Mouse (Mus musculus): ENCODE data around the gene Myom1. TPM values are rescaled to one million over a fixed set of nuclear protein-coding genes. Genes with fewer than 3 reads are reported as not detected.

The Myom1 gene
- polyA plus RNA-seq, 1 experiment from 2014 or later: 3.9 TPM

DNA sequence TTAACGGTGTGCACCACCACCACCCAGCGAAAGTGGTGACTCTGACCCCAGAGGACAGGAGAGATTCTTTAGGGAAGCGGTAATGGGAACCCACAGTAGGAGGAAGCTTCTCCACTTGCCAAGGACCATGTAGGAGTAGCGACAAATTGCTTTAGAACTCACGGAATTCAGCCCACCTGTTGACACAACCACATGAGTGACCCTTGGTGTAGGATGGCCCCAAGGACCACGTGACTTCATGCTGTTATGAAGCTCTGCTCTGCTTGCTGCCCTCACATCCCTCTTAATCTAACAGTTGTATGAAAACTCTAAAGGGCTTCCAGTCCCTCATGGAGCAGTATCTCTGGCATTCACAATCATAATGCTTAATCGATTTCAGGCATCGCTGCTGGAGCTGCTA is 46.9 kb downstream of the Myom1 start:
- 68% methylated on average over 8 of the region's 8 CpGs for WGBS (ENCODE audit: insufficient replicate concordance)
- no peaks in the 10 kb centered on the region for H3K27me3 ChIP-seq (replicated peaks)
- H3K4me3 ChIP-seq: no peak overlapping the region
- H3K4me1 ChIP-seq: no peaks in the 10 kb centered on the region
- H3K36me3 ChIP-seq: no peaks in the 10 kb centered on the region
- ATAC-seq: no peak
- no peaks in the 10 kb centered on the region for H3K9me3 ChIP-seq (replicated peaks)
- no peak overlapping the region for H3K27ac ChIP-seq
- no peak overlapping the region for H3K4me2 ChIP-seq
- no peak overlapping the region for H3K9ac ChIP-seq

DNA sequence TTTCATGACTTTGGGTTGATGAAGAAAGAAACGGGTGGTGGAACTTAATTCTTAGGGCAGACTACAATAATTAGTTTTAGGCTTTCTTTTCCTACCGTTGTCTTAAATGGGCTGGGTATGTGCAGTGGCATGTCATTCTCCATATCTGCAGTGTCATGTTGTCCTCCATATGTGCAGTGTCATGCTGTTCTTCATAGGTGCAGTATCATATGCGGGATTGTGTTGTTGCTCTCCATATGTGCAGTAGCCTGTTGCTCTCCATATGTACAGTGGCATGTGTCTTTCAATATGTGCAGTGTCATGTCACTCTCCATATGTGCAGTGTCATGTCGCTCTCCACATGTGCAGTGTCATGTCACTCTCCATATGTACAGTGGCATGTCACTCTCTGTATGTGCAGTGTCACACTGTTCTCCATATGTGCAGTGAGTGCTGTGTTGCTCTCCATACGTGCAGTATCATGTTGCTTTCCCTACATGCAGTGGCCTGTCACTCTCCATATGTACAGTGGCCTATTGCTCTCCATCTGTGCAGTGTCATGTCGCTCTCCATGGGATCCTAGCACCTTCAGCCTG is 50.8 kb downstream of the Myom1 start:
- no peak overlapping the region for H3K9ac ChIP-seq
- no peak overlapping the region for H3K27ac ChIP-seq
- WGBS (ENCODE audit: insufficient replicate concordance): 73% methylated on average over 6 of the region's 6 CpGs
- peak; percentile 69 for ATAC-seq
- H3K36me3 ChIP-seq: no peaks in the 10 kb centered on the region
- no peak overlapping the region for H3K4me3 ChIP-seq
- H3K9me3 ChIP-seq (replicated peaks): no peaks in the 10 kb centered on the region
- no peaks in the 10 kb centered on the region for H3K27me3 ChIP-seq (replicated peaks)
- peaks cover 9% of the 10 kb centered on the region for H3K4me1 ChIP-seq
- H3K4me2 ChIP-seq: no peak overlapping the region

DNA sequence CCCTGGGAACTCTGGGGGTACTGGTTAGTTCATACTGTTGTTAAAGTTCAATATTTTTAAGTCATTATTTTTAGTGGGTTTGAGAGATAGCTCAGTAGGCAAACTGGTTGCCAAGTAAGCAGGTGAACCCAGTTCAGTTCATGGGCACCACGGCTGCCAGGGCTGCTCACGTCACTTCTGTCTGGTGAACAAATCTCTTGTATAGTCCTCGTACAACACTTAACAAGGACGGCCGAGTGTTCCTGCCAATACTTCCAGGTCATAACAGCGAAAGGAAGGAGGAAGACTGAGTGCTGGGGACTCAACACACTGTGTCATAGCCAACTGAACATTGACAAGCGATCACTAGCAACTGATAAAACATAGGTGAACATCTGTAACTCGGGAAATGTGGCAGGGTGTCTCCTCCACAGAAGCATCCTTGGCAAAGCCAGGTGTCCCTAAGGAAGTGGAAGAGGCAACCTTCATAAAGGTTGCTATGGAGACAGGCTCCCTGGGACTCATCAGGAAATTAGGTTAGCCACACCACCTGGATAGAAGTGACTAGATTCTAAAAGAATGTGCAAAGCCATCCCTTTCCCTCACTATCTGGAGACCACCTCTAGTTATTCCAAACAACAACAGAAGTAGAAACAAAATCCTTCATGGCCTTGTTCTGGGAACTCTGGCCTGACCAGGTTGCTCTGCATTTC is 52.9 kb downstream of the Myom1 start:
- H3K9me3 ChIP-seq (replicated peaks): no peaks in the 10 kb centered on the region
- peaks cover 9% of the 10 kb centered on the region for H3K4me1 ChIP-seq
- H3K4me3 ChIP-seq: no peak overlapping the region
- no peaks in the 10 kb centered on the region for H3K36me3 ChIP-seq
- H3K27ac ChIP-seq: no peak overlapping the region
- no peaks in the 10 kb centered on the region for H3K27me3 ChIP-seq (replicated peaks)
- WGBS (ENCODE audit: insufficient replicate concordance): 80% methylated on average over 8 of the region's 8 CpGs
- H3K9ac ChIP-seq: no peak overlapping the region
- no peak for ATAC-seq
- no peak overlapping the region for H3K4me2 ChIP-seq

GRCm38 (mm10) chr17:71056405-71056804 is 54.0 kb downstream of the Myom1 start:
- H3K4me2 ChIP-seq: no peak overlapping the region
- H3K27ac ChIP-seq: no peak overlapping the region
- H3K36me3 ChIP-seq: no peaks in the 10 kb centered on the region
- WGBS (ENCODE audit: insufficient replicate concordance): 18% methylated on average over 7 of the region's 7 CpGs
- peaks cover 9% of the 10 kb centered on the region for H3K4me1 ChIP-seq
- ATAC-seq: peak; percentile 45; the same call in 1 of the 2 replicates
- H3K4me3 ChIP-seq: no peak overlapping the region
- 0 out of 2 replicates have a peak, but pooled peaks cover 3% of the 10 kb centered on the region for H3K27me3 ChIP-seq (replicated peaks)
- H3K9ac ChIP-seq: no peak overlapping the region
- no peaks in the 10 kb centered on the region for H3K9me3 ChIP-seq (replicated peaks)

DNA sequence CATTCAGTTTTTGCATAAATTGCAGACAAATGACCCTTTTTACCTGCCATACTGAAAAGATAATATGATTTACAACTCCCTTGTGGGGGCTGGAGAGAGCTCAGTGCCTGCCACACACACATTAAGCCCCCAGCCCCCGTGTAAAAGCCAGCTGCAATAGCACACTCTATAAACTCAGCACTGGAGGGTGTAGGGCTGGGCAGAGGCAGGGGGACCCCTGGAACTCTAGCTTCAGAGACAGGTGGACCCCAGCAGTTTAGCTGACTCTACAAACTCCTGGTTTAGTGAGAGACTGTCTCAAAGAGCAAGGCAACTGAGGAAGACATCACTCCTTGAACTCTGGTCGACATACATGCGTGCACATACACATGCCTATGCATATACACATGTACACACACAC is 55.3 kb downstream of the Myom1 start:
- no peak for ATAC-seq
- peaks cover 9% of the 10 kb centered on the region for H3K4me1 ChIP-seq
- no peaks in the 10 kb centered on the region for H3K9me3 ChIP-seq (replicated peaks)
- H3K4me3 ChIP-seq: no peak overlapping the region
- H3K36me3 ChIP-seq: no peaks in the 10 kb centered on the region
- H3K9ac ChIP-seq: no peak overlapping the region
- no peak overlapping the region for H3K4me2 ChIP-seq
- H3K27me3 ChIP-seq (replicated peaks): 0 out of 2 replicates have a peak, but pooled peaks cover 3% of the 10 kb centered on the region
- H3K27ac ChIP-seq: no peak overlapping the region
- WGBS (ENCODE audit: insufficient replicate concordance): 83% methylated on average over 3 of the region's 3 CpGs

DNA sequence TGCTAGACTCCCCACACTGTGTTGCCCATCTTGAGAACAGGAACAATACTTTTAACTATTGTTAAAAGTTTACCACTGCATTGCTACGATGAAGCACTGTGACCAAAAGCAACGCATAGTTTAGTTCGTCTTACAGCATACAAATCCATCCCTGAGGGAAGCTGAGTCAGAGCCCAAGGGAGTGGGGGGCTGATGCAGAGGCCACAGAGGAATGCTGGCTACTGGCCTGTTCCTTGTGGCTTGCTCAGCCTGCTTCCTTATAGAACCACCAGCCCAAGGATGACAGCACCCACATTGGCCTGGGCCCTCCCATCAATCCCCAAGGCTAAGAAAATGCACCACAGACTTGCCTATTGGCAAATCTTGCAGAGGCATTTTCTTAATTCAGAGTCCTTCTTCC is 56.8 kb downstream of the Myom1 start:
- Histone ChIP-seq H3K27ac (no peak overlapping the region), H3K27me3 (replicated peaks) (0 out of 2 replicates have a peak, but pooled peaks cover 3% of the 10 kb centered on the region), H3K9ac (no peak overlapping the region), H3K4me3 (no peak overlapping the region), H3K4me1 (peaks cover 9% of the 10 kb centered on the region), H3K4me2 (no peak overlapping the region), H3K36me3 (no peaks in the 10 kb centered on the region), H3K9me3 (replicated peaks) (no peaks in the 10 kb centered on the region)
- WGBS (ENCODE audit: insufficient replicate concordance): 71% methylated on average over 3 of the region's 3 CpGs
- ATAC-seq: no peak

- Histone ChIP-seq H3K36me3 (no peaks in the 10 kb centered on the region), H3K9ac (no peak overlapping the region), H3K4me2 (no peak overlapping the region), H3K9me3 (replicated peaks) (no peaks in the 10 kb centered on the region), H3K4me3 (no peak overlapping the region), H3K27ac (no peak overlapping the region), H3K4me1 (no peaks in the 10 kb centered on the region), H3K27me3 (replicated peaks) (0 out of 2 replicates have a peak, but pooled peaks cover 3% of the 10 kb centered on the region)
- ATAC-seq: no peak
- WGBS (ENCODE audit: insufficient replicate concordance): 80% methylated on average over 5 of the region's 5 CpGs
Measured at GRCm38 (mm10) chr17:71062049-71062560, 59.7 kb downstream of the Myom1 start.

GRCm38 (mm10) chr17:71062870-71063602 is 60.6 kb downstream of the Myom1 start:
- no peak overlapping the region for H3K4me2 ChIP-seq
- no peaks in the 10 kb centered on the region for H3K36me3 ChIP-seq
- ATAC-seq: no peak
- WGBS (ENCODE audit: insufficient replicate concordance): 57% methylated on average over 13 of the region's 13 CpGs
- H3K4me3 ChIP-seq: no peak overlapping the region
- 0 out of 2 replicates have a peak, but pooled peaks cover 3% of the 10 kb centered on the region for H3K27me3 ChIP-seq (replicated peaks)
- H3K9me3 ChIP-seq (replicated peaks): no peaks in the 10 kb centered on the region
- H3K9ac ChIP-seq: no peak overlapping the region
- no peaks in the 10 kb centered on the region for H3K4me1 ChIP-seq
- no peak overlapping the region for H3K27ac ChIP-seq

- no peaks in the 10 kb centered on the region for H3K36me3 ChIP-seq
- no peaks in the 10 kb centered on the region for H3K4me1 ChIP-seq
- no peaks in the 10 kb centered on the region for H3K9me3 ChIP-seq (replicated peaks)
- no peak for ATAC-seq
- H3K27me3 ChIP-seq (replicated peaks): 0 out of 2 replicates have a peak, but pooled peaks cover 3% of the 10 kb centered on the region
- whole genome bisulfite sequencing (ENCODE audit: insufficient replicate concordance): 56% methylated on average over 7 of the region's 7 CpGs
- H3K4me2 ChIP-seq: no peak overlapping the region
- H3K4me3 ChIP-seq: no peak overlapping the region
- no peak overlapping the region for H3K9ac ChIP-seq
- H3K27ac ChIP-seq: no peak overlapping the region
Measured at GRCm38 (mm10) chr17:71064463-71065014, 62.1 kb downstream of the Myom1 start.

- Histone ChIP-seq H3K27me3 (replicated peaks) (0 out of 2 replicates have a peak, but pooled peaks cover 3% of the 10 kb centered on the region), H3K9ac (no peak overlapping the region), H3K27ac (no peak overlapping the region), H3K9me3 (replicated peaks) (no peaks in the 10 kb centered on the region), H3K4me2 (no peak overlapping the region), H3K4me3 (no peak overlapping the region), H3K4me1 (no peaks in the 10 kb centered on the region), H3K36me3 (no peaks in the 10 kb centered on the region)
- no peak for ATAC-seq
- WGBS (ENCODE audit: insufficient replicate concordance): 69% methylated on average over 6 of the region's 6 CpGs
Measured at GRCm38 (mm10) chr17:71065127-71065526, 62.7 kb downstream of the Myom1 start.

- no peak overlapping the region for H3K4me2 ChIP-seq
- ATAC-seq: no peak
- no peaks in the 10 kb centered on the region for H3K9me3 ChIP-seq (replicated peaks)
- H3K27ac ChIP-seq: no peak overlapping the region
- no peaks in the 10 kb centered on the region for H3K36me3 ChIP-seq
- no peaks in the 10 kb centered on the region for H3K4me1 ChIP-seq
- no peaks in the 10 kb centered on the region for H3K27me3 ChIP-seq (replicated peaks)
- 71% methylated on average over 9 of the region's 9 CpGs for WGBS (ENCODE audit: insufficient replicate concordance)
- H3K9ac ChIP-seq: no peak overlapping the region
- H3K4me3 ChIP-seq: no peak overlapping the region
Measured at GRCm38 (mm10) chr17:71069176-71069575, 66.7 kb downstream of the Myom1 start.

DNA sequence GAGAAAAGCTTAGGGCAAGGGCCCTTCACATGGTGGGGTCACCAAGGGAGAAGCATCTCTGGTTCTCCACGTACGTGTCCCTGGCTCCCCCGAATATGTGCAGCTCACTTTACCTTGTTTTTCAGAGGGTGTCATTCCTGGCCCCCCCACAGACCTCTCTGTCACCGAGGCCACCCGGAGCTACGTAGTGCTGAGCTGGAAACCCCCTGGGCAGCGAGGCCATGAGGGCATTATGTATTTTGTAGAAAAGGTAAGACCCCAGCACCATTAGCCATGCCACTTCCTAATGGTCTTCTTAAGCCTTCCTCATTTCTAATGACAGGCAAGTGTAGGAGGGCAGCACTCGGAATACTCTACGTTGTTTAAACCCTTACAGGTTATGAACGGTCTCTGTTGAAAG is 69.5 kb downstream of the Myom1 start:
- Histone ChIP-seq H3K9me3 (replicated peaks) (no peaks in the 10 kb centered on the region), H3K27me3 (replicated peaks) (no peaks in the 10 kb centered on the region), H3K36me3 (no peaks in the 10 kb centered on the region), H3K27ac (no peak overlapping the region), H3K4me1 (no peaks in the 10 kb centered on the region), H3K9ac (no peak overlapping the region), H3K4me3 (no peak overlapping the region), H3K4me2 (no peak overlapping the region)
- WGBS (ENCODE audit: insufficient replicate concordance): 78% methylated on average over 10 of the region's 10 CpGs
- no peak for ATAC-seq

All from liver, embryonic 12.5 days (tissue).